Mouse (Mus musculus) liver, embryonic 14.5 days (tissue): Measurements from ENCODE around the gene Anks1b.

Experiments
- CTCF ChIP-seq: IDR thresholded peaks from 2 replicates; pipeline ENCODE4 v1.5.1; 2016; ENCODE audit warnings: antibody characterized with exemption, low read depth, control low read depth
- EP300 ChIP-seq: IDR thresholded peaks from 2 replicates; pipeline ENCODE4 v1.6.1; 2016; ENCODE audit warnings: antibody characterized with exemption, low read depth

GRCm38 (mm10) chr10:90081151-90081550 is 207.8 kb downstream of the Anks1b start:
- TF ChIP-seq EP300 (no peak), CTCF (no peak)
